Mouse (Mus musculus) liver, embryonic 11.5 days (tissue): ENCODE results near the gene Klk1b4. TPM values are rescaled to one million over a fixed set of nuclear protein-coding genes. Genes with fewer than 3 reads are reported as not detected.
"Not testable (repeated sequence)": the region's sequence is repeated elsewhere in the genome, so short reads cannot be mapped to it uniquely, and the experiment has no call there.

Source experiments
- ATAC-seq: fragments of 200-750 bp; cut with Nextera tagmentation; replicated peaks from 2 replicates; pipeline ENCODE4 v1.8.0; 2017; ENCODE audit warnings: moderate number of reproducible peaks, mild to moderate bottlenecking, moderate TSS enrichment, moderate library complexity; ENCODE audit not compliant: low FRiP score
- DNase-seq: peaks from one replicate; pipeline ENCODE4 v3.0.0-alpha.2; 2017; ENCODE audit warnings: low spot score
- H3K27ac ChIP-seq: fragments of 300-500 bp; sonication (generic); 2 replicates; pipeline ENCODE4 v1.5.1; 2014; ENCODE audit warnings: mild to moderate bottlenecking, low read depth, low read length, control low read depth
- H3K27me3 ChIP-seq: fragments of 300-500 bp; sonication (generic); replicated peaks from 2 replicates; pipeline ENCODE4 v1.6.1; 2014; ENCODE audit warnings: low read length, mixed read lengths; ENCODE audit not compliant: control insufficient read depth, insufficient read depth
- H3K36me3 ChIP-seq: fragments of 300-500 bp; sonication (generic); 2 replicates; pipeline ENCODE4 v1.6.1; 2014; ENCODE audit warnings: mild to moderate bottlenecking, low read length, moderate library complexity, mixed read lengths; ENCODE audit not compliant: control insufficient read depth, insufficient read depth
- H3K4me1 ChIP-seq: fragments of 300-500 bp; sonication (generic); replicated peaks from 2 replicates; pipeline ENCODE4 v1.6.1; 2014; ENCODE audit warnings: low read length, mixed read lengths; ENCODE audit not compliant: control insufficient read depth, insufficient read depth
- H3K4me2 ChIP-seq: fragments of 300-500 bp; sonication (generic); 2 replicates; pipeline ENCODE4 v1.6.1; 2014; ENCODE audit warnings: mild to moderate bottlenecking, control low read depth, moderate library complexity
- H3K4me3 ChIP-seq: fragments of 300-500 bp; sonication (generic); 2 replicates; pipeline ENCODE4 v1.5.1; 2014; ENCODE audit warnings: low read depth, low read length, control low read depth
- H3K9ac ChIP-seq: fragments of 300-500 bp; sonication (generic); 2 replicates; pipeline ENCODE4 v1.6.1; 2014; ENCODE audit warnings: low read depth, low read length, control low read depth
- H3K9me3 ChIP-seq: fragments of 300-500 bp; sonication (generic); 2 replicates; pipeline ENCODE4 v1.6.1; 2016; ENCODE audit warnings: low read length, inconsistent platforms, mixed read lengths; ENCODE audit not compliant: control insufficient read depth
- WGBS: fragments of 180-500 bp; shearing (Covaris S2); extraction: QIAGEN DNeasy Blood & Tissue Kit; methylation state at CpG from one replicate; pipeline ENCODE4 v1.1.7; 2014; 5-methylcytosine and 5-hydroxymethylcytosine counted together
- polyA plus RNA-seq: library from polyadenylated mRNA; unstranded; fragments of >200 nt; fragmentation: Nextera tagmentation; extraction: Ambion mirVana; gene quantifications from 2 replicates; pipeline ENCODE4 v1.2.1, GENCODE M21; 2014

Klk1b4 gene
- polyA plus RNA-seq, 1 experiment from 2014 or later = not detected

- not testable (repeated sequence) for H3K4me1 ChIP-seq, H3K4me3 ChIP-seq, H3K9ac ChIP-seq, H3K9me3 ChIP-seq, DNase-seq, H3K36me3 ChIP-seq, ATAC-seq, H3K4me2 ChIP-seq, H3K27ac ChIP-seq, H3K27me3 ChIP-seq
- 54% methylated on average over 6 of the region's 6 CpGs for WGBS
Measured at GRCm38 (mm10) chr7:44222335-44222734, 15.1 kb downstream of the Klk1b4 start.

- H3K4me3 ChIP-seq = no peak within 1 kb of the TSS
- ATAC-seq (no peak), DNase-seq (no peak)
- H3K9ac ChIP-seq = no peak within 1 kb of the TSS
- H3K36me3 ChIP-seq = no peaks in the 10 kb centered on the region
- no peaks in the 10 kb centered on the region for H3K4me1 ChIP-seq
- no peaks in the 10 kb centered on the region for H3K9me3 ChIP-seq
- H3K27me3 ChIP-seq = no peaks in the 10 kb centered on the region
- WGBS = 62% methylated on average over 1 of the region's 1 CpGs
- H3K4me2 ChIP-seq = no peak within 1 kb of the TSS
- no peak within 1 kb of the TSS for H3K27ac ChIP-seq
Measured at GRCm38 (mm10) chr7:44225076-44225475, 17.8 kb downstream of the Klk1b4 start, which contains the start of gene Klk1. Gene Klk1, plus strand, starts transcription at chr7:44225360.

- H3K9ac ChIP-seq = no peak within 1 kb of the TSS
- no peaks in the 10 kb centered on the region for H3K9me3 ChIP-seq
- no peaks in the 10 kb centered on the region for H3K36me3 ChIP-seq
- DNase-seq (no peak), ATAC-seq (no peak)
- no peaks in the 10 kb centered on the region for H3K27me3 ChIP-seq
- H3K4me2 ChIP-seq = no peak within 1 kb of the TSS
- no peak within 1 kb of the TSS for H3K4me3 ChIP-seq
- no peak within 1 kb of the TSS for H3K27ac ChIP-seq
- WGBS = 73% methylated on average over 3 of the region's 3 CpGs
- 0 out of 2 replicates have a peak, but pooled peaks cover 3% of the 10 kb centered on the region for H3K4me1 ChIP-seq
Measured at GRCm38 (mm10) chr7:44235909-44236308, 28.7 kb downstream of the Klk1b4 start, which contains the start of gene Gm36864. Gene Gm36864, plus strand, starts transcription at chr7:44236177.

GRCm38 (mm10) chr7:44239913-44240312 is 32.7 kb downstream of the Klk1b4 start:
- WGBS = 34% methylated on average over 2 of the region's 2 CpGs

GRCm38 (mm10) chr7:44240712-44241111 is 33.5 kb downstream of the Klk1b4 start:
- no peak overlapping the region for H3K27ac ChIP-seq
- H3K27me3 ChIP-seq = no peaks in the 10 kb centered on the region
- H3K9ac ChIP-seq = no peak overlapping the region
- DNase-seq (no peak), ATAC-seq (no peak)
- H3K36me3 ChIP-seq = no peaks in the 10 kb centered on the region
- H3K4me2 ChIP-seq = no peak overlapping the region
- peaks cover 10% of the 10 kb centered on the region for H3K4me1 ChIP-seq
- WGBS = 44% methylated on average over 1 of the region's 1 CpGs
- no peak overlapping the region for H3K4me3 ChIP-seq
- H3K9me3 ChIP-seq = no peaks in the 10 kb centered on the region

More at GRCm38 (mm10) chr7:44239913-44240312, 32.7 kb downstream of the Klk1b4 start:
- Histone ChIP-seq H3K4me1 (0 out of 2 replicates have a peak, but pooled peaks cover 3% of the 10 kb centered on the region), H3K4me2 (no peak overlapping the region), H3K4me3 (no peak overlapping the region), H3K36me3 (no peaks in the 10 kb centered on the region), H3K9ac (no peak overlapping the region), H3K27ac (no peak overlapping the region), H3K9me3 (no peaks in the 10 kb centered on the region), H3K27me3 (no peaks in the 10 kb centered on the region)
- DNase-seq (no peak), ATAC-seq (no peak)

- H3K4me3 ChIP-seq = no peak overlapping the region
- H3K27ac ChIP-seq = no peak overlapping the region
- no peaks in the 10 kb centered on the region for H3K27me3 ChIP-seq
- ATAC-seq (no peak), DNase-seq (no peak)
- no peak overlapping the region for H3K9ac ChIP-seq
- WGBS = 57% methylated on average over 2 of the region's 2 CpGs
- no peak overlapping the region for H3K4me2 ChIP-seq
- no peaks in the 10 kb centered on the region for H3K9me3 ChIP-seq
- H3K4me1 ChIP-seq = peaks cover 10% of the 10 kb centered on the region
- H3K36me3 ChIP-seq = no peaks in the 10 kb centered on the region
Measured at GRCm38 (mm10) chr7:44241163-44241562, 33.9 kb downstream of the Klk1b4 start.

GRCm38 (mm10) chr7:44244080-44244479 is 36.8 kb downstream of the Klk1b4 start:
- WGBS = 41% methylated on average over 1 of the region's 1 CpGs
- Histone ChIP-seq H3K9me3 (no peaks in the 10 kb centered on the region), H3K27ac (no peak overlapping the region), H3K9ac (no peak overlapping the region), H3K27me3 (no peaks in the 10 kb centered on the region), H3K36me3 (peaks cover 6% of the 10 kb centered on the region), H3K4me1 (peaks cover 23% of the 10 kb centered on the region), H3K4me2 (no peak overlapping the region), H3K4me3 (no peak overlapping the region)
- ATAC-seq (no peak), DNase-seq (no peak)

- DNase-seq = peak; percentile 88
- peak within 1 kb of the TSS; percentile 96 for H3K27ac ChIP-seq
- peak within 1 kb of the TSS; percentile 96 for H3K4me3 ChIP-seq
- H3K9ac ChIP-seq = peak within 1 kb of the TSS; percentile 97
- WGBS = under 1% methylated on average over 62 of the region's 62 CpGs
- H3K36me3 ChIP-seq = peaks cover 26% of the 10 kb centered on the region
- H3K27me3 ChIP-seq = no peaks in the 10 kb centered on the region
- no peaks in the 10 kb centered on the region for H3K9me3 ChIP-seq
- peak; percentile 85 for ATAC-seq
- peak within 1 kb of the TSS; percentile 90 for H3K4me2 ChIP-seq
- H3K4me1 ChIP-seq = peaks cover 20% of the 10 kb centered on the region
Measured at GRCm38 (mm10) chr7:44246055-44246983, 39.1 kb downstream of the Klk1b4 start, which contains the start of the genes 1700028J19Rik and 2410002F23Rik. Gene 1700028J19Rik, minus strand, starts transcription at chr7:44246695. Gene 2410002F23Rik, plus strand, starts transcription at chr7:44246722.
